Mouse (Mus musculus) bone marrow macrophage, adult 2 months (primary cell): ENCODE measurements around the gene Ezh1.

ENCODE experiments used
- CTCF ChIP-seq: IDR thresholded peaks from 2 replicates; pipeline ENCODE4 v1.5.1; 2012; ENCODE audit warnings: low read depth, mild to moderate bottlenecking, low read length, moderate library complexity
- POLR2A ChIP-seq: IDR thresholded peaks from 2 replicates; pipeline ENCODE4 v1.6.1; 2012; ENCODE audit warnings: mild to moderate bottlenecking, low read depth, low read length, borderline replicate concordance

DNA sequence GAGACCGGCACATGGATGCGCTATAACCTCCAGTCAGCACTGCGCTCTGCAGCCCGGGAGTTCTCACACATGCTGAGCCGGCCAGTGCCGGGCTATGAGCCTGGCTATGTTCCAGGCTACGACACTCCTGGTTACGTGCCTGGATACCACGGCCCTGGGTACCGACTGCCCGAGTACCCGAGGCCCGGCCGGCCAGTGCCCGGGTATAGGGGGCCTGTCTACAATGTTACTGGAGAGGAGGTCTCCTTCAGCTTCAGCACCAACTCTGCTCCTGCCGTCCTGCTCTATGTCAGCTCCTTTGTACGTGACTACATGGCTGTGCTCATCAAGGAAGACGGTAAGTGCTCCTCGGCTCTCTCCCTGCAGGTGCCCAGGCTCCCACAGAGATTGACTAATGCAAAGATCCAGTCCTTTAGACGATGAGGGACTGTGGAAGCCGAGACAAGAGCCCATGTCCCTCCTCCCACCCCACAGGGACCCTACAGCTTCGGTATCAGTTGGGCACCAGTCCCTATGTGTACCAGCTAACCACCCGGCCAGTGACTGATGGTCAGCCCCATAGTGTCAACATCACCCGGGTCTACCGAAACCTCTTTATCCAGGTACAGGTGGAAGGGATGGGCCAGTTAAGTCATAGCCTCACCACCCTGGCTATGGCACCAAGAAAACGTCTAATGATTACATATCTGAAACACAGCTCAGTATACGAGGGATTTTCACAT, 39.6 kb downstream of the Ezh1 start:
- no peak for TF ChIP-seq POLR2A
- TF ChIP-seq CTCF = no peak
